Mouse (Mus musculus) C2C12 (cell line): ENCODE results near the gene P2ry10.

Source experiments
- CEBPB ChIP-seq: IDR thresholded peaks from one replicate; pipeline ENCODE4 v1.6.1; 2011; ENCODE audit warnings: low read depth, mild to moderate bottlenecking, control low read depth, moderate library complexity
- CTCF ChIP-seq: IDR thresholded peaks from one replicate; pipeline ENCODE4 v1.5.1; 2011; ENCODE audit not compliant: control insufficient read depth, insufficient read depth, insufficient read length
- FOSL1 ChIP-seq: IDR thresholded peaks from one replicate; pipeline ENCODE4 v1.8.0; 2011; ENCODE audit warnings: mild to moderate bottlenecking, low read length; ENCODE audit not compliant: poor library complexity, insufficient read depth, severe bottlenecking
- MAX ChIP-seq: IDR thresholded peaks from one replicate; pipeline ENCODE4 v1.6.1; 2011; ENCODE audit warnings: mild to moderate bottlenecking, control low read depth
- USF1 ChIP-seq: IDR thresholded peaks from one replicate; pipeline ENCODE4 v1.6.1; 2011; ENCODE audit warnings: low read depth, mild to moderate bottlenecking, control low read depth, moderate library complexity

DNA sequence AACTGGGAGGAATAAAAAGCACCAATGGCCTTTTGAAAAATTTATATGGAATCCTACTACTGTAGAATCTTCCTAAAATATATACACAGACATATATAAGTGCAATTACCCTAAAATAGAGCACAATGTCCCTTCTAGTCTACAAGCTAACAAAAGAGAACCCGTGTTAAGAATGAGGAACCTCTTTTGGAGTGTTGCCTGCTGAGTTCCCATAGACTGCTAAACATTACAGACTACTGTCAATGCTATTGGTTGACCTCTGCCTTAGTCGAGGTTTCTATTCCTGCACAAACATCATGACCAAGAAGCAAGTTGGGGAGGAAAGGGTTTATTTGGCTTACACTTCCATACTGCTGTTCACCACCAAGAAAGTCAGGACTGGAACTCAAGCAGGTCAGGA, 55.6 kb downstream of the P2ry10 start:
- TF ChIP-seq CTCF = no peak
- TF ChIP-seq CEBPB = no peak
- no peak for TF ChIP-seq USF1
- TF ChIP-seq FOSL1 = no peak
- TF ChIP-seq MAX = no peak
